Mouse (Mus musculus): ENCODE results near the gene Lrp2.

Lrp2 gene

DNA sequence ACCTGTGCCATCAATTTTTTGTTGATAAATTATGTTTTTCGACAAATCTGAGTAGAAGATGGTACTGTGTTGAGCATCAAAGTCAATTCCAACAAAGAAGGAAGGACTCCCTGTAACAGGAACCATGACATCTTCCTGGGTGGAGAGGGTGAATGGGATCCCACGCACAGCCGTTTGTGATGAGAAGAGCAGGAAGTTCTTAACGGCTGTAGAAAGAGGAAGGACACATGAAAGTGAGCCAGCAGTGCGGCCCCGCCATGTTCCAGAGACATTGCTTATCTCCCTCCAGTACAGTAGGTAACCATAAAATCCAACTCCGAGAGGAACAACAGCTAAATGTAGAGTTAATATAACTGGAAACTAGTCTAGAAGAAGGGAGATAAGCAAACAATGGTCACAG, 67.6 kb downstream of the Lrp2 start:
- no peak for DNase-seq (ENCODE audit: low spot score)

DNA sequence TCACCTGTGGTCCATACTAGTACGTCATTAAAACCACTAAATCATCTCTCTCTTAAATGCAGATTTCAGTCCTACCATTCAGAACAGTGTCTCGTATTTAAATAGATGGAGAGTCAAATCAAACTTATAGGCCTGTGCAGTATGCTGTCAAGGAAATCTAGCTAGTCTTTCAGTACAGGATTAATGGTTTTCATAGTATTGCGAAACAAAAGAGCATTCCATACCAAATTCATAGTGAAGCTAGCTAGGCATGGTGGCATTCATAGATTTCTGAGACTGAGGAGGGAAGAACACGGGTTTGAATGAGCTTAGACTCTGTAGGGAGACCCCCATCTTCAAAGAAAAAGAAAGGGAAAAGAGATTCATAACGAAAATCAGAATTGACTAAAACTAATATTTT, 74.1 kb downstream of the Lrp2 start:
- DNase-seq (ENCODE audit: low spot score): no peak

DNA sequence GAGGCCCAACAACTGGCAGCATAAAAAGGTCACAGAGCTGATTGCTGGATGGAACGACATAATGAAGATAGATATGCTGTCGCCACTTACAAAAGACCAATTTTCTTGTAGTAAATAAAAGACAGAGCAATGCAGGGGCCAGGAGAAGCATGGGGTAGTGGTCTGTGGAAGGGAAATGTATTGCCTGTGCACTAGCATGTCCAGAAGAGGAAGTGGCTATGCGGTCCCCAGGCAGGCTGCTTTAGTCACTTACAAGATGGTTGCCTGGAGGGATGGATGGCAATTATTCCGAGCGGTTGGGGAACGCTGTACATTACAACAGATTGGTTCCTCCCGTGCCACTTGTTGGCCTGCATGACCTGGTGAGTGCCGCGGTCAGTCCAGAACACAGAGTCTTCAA, 85.5 kb downstream of the Lrp2 start:
- no peak for DNase-seq (ENCODE audit: low spot score)

DNA sequence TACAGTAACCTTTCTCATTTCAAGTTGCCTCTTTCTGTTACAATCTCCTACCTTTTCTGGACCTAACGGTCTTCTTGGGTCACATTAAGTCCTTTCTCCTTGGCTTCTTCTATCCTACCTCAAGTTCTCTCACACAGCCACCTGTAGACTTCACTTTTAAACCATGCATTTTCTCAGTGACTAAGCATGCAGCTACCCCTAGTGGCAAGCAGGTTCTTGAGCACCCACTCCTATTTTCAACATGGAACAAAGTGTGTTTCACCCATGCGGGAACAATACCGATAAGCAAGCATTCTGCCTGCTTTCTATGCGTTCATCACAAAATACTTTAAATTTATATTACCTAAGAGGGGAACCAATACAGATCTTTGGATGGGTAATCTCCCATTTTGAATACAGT, 92.7 kb downstream of the Lrp2 start:
- DNase-seq (ENCODE audit: low spot score): no peak

DNA sequence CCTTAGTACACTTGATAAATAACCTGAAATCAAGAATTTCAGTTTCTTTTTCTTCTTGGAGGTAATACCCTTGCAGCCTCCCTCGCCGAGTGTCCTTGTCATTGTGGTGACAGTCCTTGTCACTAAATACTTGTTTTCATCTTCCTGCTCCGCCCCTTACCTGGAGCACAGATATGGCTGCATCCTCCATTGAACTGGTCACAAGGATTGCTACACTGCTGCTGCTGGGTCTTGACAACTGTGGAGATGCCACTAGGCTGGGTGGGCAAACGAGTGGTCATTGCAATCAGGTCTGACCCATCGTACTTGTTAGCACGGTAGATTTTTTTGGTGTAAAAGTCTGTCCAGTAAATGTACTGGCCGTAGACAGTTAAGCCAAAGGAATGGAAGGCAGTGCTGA, 104.9 kb downstream of the Lrp2 start:
- DNase-seq (ENCODE audit: low spot score): no peak

DNA sequence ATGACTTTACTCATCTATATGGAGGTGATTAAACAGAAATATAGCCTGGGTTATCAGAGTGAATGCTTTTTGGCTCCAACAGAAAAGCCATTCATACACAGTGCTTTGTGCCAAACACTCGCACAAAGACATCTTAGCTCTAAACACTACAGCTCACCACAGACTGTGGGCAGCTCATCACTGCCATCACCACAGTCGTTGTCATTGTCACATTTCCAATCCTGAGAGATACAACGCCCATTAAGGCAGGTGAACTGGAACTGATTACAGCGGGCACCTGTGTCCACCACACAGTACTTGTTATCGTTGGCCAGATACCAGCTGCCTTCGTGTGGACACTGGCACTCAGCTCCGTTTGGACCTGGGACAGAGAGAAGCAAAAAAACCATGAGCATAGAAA, 106.0 kb downstream of the Lrp2 start:
- DNase-seq (ENCODE audit: low spot score): no peak

DNA sequence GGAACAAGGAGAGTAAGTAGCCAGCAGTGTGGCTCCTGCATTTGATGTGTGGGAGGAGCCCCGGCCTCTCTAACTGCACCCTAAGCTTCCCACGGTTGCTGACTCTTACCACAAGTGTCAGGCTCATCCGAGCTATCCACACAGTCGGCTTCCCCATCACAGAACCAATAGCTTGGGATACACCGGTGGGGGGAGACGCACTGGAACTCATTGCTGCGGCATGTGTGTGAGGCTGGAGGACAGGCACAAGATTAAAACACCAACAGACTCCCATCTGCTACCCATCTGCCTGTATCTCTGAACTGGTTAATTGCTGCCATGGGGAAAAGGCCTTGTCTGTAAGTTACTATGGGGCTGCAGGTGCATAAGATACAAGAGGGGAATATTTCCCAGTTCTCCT, 109.0 kb downstream of the Lrp2 start:
- DNase-seq (ENCODE audit: low spot score): no peak

DNA sequence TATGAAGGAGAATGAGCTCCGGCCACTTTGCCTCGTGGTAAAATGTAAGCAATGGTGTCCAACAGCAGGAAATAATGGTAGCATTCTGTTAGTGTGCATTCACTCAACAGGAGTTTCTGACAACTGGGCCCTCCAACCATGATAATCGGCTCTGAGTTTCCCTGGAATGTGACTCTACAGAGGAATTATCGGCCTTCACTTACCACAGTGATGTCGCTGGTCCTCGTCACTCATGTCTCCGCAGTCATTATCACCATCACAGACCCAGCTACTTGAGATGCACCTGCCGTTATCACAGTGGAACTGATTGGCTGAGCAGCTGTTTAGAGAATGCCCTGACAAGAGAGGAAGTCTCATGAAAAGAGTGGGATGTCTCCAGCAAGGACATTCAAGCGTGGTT, 110.7 kb downstream of the Lrp2 start:
- DNase-seq (ENCODE audit: low spot score): no peak

DNA sequence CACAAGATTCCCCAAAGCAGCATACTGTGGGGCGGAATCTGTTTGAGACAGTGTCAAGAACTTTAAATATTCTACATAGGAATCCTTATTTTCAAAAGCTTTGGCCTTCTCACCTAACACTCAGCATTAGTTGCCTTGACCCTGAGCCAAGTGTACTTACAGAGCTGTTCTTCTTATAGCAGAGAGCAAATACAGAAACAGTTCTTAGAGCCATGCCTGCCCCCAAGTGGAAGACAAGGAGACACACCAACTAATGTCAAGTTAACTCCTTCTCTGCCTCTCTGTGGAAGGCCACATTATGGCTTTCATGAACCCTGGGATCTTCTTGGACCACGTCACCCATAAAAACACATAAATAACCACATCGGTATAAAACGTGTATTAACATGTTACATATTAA, 114.0 kb downstream of the Lrp2 start:
- DNase-seq (ENCODE audit: low spot score): no peak

DNA sequence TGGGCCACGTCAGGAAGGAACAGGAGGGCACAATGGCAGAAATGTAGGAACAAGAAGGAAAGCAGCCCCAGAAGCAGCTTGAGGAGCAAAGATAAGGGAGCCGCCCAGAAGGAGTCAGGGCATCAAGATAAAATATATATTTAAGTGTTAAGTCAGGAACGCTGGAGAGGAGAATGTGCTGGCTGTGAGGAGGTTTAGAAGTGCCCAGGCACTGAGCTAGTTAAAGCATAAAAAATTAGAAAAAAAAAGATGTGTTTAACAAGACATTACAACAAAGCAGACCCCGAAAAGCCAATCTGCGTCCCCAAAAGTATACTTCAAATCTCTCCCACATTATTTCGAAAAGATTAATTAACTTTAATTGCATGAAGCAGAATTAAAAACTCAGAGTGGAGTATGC, 122.3 kb downstream of the Lrp2 start:
- DNase-seq (ENCODE audit: low spot score): no peak

DNA sequence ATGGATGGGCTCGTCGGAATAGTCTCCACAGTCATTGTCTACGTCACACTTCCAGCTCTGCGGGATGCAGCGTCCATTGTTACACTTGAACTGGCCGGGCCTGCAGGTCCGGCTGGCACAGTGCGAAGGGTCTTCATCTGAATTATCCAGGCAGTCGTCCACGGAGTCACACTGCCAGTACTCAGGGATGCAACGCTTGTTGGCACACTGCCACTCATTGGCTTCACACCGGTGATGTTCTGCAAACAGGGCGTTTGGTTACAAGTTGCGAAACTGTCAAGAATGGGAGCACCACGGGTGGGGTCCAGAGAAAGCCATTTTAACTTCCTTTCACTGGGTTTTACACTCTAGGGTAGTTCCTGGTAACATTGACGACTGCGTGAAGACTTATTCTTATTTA, 126.4 kb downstream of the Lrp2 start:
- no peak for DNase-seq (ENCODE audit: low spot score)

DNA sequence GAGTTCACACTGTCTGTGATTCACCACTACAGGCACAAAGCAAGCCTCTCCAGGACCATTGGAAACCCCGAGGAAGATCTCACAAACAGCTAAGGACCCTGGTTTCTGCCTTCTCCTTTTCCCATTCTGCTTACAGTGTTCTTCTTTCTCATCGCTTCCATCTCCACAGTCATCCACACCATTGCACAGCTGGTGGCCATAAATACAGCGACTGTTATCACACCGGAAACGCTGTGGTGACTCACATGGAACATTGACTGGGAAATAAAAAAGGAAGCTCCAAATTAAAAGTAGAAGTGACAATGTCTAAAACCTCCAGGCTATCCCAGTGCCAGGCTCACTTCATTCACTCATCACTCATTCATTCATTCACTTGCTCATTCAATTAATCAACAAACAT, 134.7 kb downstream of the Lrp2 start:
- no peak for DNase-seq (ENCODE audit: low spot score)

DNA sequence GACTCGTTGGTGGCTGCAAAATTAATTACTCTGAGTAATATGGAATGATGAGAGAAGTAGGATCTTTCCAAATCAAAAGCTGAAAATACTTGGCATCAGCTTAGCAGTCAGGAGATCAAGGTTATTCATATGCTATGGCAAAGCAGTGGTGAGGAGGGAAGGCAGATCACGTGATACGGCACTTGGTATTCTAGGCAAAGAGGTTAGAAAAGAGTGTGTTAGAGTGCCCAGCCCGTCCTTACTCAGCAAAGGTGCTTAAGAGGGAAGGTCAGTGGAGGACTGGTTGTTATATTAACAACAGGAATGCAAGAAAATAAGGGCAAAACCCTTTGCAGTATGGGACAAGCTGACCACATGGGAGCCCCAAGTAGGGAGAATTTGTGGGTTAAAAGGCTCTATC, 137.3 kb downstream of the Lrp2 start:
- DNase-seq (ENCODE audit: low spot score): no peak

DNA sequence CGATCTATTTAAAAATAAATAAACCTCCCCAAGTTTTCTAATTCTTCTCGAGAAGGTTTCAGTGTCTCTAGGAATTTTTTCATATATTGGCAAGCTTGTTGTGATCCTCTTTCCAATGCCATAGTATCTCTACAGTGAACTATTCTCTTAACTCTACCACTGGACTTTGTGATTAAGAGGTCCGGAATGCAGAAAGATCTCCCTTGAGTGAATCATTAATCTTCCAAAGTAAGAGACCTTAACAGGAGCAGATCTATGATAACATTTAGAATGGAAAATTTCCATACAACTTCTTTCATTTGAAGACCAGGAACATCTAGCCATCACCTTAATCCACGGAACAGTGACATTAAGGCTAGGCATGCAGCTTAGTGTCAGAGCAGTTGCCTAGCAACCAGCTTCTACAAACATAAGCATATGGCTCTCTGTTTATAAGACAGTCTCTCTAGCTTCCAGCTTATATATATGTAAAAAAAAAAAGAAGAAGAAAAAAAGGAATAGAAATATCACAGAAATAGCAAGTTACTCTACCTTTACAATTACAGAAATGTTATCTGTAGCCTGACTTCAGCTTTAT, 139.9 kb downstream of the Lrp2 start:
- DNase-seq (ENCODE audit: low spot score): no peak

DNA sequence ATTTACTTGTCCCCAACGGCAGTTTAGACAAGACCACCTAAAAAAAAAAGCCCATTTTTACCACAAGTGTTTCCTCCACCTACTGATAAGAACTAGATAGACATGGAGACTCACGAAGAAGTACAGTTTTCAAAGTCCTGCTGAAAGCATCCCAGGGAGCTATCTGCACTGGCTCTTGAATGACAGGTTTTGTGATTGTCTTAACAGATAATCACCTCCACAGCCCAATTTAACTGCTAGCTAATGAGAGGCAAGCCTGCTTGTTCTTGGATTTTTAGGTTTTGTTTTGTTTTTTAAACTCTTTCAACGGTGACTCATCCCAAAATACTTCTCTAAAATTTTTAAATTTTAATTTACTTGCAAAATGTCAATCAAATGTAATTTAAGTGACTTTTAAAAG, 144.2 kb downstream of the Lrp2 start:
- DNase-seq (ENCODE audit: low spot score): no peak

DNA sequence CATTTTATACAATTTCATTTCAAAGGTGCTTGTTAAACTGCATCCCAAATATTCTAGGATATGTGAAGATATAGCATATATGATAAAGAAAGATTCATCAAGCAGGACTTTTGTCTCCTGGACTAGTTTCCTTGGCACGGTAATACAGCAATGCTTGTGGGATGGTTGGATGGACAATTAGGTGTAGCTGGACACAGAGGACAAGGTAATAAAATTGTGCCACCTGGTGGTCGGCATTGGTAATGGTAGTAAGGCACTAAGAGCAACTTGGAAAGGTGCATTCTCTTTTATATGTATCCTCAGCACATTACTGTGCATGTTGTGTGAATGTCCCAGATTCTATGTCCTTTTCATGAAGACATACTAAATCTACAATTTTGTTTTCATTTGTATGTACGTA, 157.7 kb downstream of the Lrp2 start:
- peak; percentile 68 for DNase-seq (ENCODE audit: low spot score)

DNA sequence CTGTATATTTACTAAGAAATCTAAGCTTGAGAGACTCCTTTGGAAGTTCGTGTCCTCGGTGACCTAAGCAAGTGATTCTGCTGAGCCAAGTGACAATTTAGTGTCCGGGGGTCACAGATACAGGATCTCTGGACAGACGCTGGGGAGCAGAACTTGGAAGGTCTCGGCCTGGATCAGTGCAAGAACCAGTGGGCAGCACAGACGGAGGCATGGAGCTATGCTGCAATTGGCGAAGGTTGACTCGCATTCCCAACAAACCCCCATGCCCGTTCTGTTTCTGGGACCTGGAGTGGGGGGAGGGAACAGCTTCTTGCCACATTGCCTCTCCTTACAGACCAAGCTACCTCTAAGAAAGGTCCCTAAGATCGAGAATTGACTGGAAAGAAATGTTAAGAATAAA, 158.7 kb downstream of the Lrp2 start:
- DNase-seq (ENCODE audit: low spot score): no peak

DNA sequence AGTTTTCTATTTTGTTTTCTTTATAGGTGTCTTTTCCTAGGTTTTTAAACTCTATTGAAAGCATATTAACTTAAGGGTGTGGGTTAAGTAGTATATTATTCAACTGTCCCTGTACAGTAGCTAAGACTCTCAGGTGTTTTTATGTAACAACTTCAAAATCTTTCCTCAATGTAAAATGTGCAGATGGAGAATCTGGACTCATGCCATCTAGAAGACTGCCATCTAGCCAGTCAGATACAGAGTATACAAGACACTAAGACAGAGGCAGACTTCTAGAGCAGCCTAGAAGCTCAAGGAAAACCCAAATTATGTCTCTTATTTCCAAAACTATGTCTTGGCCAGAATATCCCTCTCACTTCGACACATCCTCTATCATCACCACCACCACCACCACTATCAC, 159.8 kb downstream of the Lrp2 start:
- DNase-seq (ENCODE audit: low spot score): no peak

DNA sequence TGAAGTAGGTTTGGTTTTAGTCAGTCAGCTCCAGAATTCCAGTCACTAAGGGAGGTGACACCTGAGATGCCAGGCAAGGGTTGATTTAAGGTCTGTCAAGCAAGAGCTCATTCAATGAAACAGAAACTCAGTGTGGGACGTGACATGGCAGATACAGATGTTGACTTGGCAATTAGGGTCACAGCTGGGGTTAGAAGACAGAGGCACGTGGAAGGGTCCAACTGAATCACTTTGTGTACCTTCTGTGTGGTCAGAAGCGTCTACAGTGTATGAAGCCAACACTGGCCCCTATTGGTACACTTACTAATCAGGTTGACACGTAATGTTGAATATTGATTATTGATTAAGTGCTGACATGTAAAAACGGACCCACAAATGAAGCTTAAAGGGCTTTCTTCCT, 161.0 kb downstream of the Lrp2 start:
- no peak for DNase-seq (ENCODE audit: low spot score)

DNA sequence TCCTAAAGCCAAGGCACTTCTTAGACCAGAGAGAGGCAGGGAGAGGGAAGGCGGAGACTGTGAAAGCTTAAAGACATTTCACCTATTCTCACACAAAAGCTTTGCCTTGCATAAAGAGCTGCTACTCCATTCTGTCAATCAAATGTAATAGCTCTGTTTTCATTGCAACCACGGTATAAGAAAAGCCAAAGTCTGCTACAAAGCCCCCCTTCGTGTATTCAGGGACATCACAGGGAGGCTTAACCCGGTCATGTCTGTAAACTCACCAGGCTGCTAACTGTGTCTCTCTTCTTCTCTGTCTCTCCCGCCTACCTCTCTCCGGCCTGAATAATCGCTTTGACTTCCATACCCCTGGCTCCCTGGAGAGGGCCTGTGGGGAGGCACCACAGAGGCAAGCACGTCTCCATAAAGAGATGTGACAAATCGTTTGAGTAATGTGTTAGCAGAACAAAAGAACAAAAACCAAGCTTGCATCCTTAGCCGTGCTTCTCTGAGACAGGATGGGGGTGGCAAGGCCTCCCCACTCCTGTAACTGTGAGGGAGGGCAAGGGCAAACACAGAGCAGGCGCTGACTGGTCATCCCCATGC, 167.5 kb downstream of the Lrp2 start:
- DNase-seq (ENCODE audit: low spot score): no peak

DNA sequence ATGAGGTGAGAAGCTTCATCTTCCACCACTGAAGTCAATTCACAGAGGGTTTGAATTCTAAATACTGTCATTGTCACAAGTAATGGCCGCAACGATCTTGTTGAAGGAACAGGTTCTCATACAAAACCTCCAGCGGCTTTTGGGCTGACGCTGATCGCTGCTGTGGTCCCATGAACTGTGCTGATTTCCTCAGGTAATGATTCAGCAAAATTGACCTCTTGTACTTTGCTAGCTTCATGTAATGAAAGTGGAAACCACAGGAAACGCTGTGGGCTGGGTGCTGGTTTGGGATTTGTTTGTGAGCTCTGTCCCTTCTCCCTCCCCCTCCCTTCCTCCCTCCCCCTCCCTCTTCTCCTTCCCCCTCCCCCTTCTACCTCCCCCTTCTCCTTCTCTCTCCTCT, 170.8 kb downstream of the Lrp2 start:
- DNase-seq (ENCODE audit: low spot score): no peak

DNA sequence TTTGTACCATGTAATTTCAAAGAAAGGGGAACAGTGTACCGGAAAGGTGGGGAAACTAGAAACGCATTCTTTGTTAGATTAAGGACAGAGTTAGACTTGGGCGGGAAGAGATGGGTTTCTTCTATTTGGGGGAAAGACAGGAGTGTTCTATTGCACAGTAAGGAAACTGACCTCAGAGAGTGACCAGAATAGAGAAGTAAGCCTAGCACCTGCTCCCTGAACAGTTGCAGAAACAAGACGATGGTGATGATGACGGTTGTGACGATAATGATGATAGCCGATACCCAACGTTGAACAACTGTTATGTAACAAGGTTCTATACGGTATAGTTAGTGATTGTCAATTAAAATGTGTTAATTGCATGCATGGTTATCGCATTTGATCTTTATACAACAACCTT, 171.3 kb downstream of the Lrp2 start:
- DNase-seq (ENCODE audit: low spot score): no peak

DNA sequence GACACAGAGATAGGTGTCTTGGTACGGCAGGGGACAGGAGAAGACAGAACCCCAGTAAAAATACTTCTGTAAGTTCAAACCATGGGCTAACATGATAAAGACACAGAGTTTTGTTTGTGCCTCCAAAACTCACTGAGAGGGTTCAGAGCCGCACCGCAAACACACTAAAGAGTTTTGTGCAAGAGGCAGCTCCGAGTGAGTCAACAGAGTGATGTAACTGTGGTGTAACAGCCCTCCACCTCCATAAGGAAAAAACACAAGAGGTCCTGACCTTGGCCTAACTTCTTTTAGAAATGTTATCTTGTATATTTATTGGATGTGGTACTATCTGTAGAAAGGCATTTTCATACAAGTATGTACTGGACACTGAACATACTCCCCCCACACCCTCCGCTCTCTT, 180.2 kb downstream of the Lrp2 start:
- DNase-seq (ENCODE audit: low spot score): no peak

DNA sequence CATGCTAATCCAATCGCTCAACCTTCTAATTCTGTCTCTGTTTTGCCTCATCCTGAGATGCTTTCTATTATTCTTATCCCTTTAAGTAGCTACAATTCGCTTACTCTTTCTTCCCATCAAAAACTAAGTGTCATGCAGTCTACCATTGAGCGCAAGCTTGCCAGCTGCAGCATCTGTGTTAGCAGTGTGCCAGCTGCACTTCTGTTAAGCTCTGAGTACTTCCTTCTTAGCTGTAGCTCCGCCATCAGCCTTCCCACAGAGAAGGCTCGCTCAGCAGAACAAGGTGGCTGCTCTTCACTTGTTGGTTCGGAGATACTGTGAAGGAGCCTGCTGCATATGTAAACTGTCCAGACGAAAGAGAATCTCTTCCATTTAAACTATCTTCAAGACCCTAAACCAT, 183.6 kb downstream of the Lrp2 start:
- no peak for DNase-seq (ENCODE audit: low spot score)

DNA sequence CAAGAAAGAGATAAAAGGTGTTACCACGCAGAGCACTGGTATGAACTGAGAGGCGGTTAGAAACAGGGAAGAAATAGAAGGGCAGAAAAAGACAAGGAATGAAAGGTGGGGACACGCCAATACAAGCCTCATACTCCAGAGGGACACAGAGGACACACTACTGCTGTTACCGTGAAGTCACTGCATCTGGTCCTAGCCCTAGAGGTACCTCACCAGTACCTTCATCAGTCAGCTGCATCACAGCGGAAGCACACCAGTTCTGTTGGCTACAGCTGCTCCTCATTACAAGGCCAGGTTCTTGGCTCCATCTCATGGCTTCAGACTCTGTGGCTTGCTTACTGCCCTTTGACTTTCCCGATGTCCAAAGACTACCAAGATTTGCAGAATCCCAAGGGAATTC, 184.0 kb downstream of the Lrp2 start:
- no peak for DNase-seq (ENCODE audit: low spot score)
